Mouse (Mus musculus) frontal cortex, postnatal 14 days (tissue): ENCODE data around the gene Retreg3.
"Not testable (repeated sequence)": the region's sequence is repeated elsewhere in the genome, so short reads cannot be mapped to it uniquely, and the experiment has no call there.

Source experiments
- DNase-seq, 2 experiments: peaks; one replicate each; pipeline ENCODE4 v3.0.0; 2022; ENCODE audit warnings: low spot score in 2 of 2

Retreg3 gene

GRCm38 (mm10) chr11:101148751-101149150 is 29.1 kb upstream of the Retreg3 start:
- no peak for DNase-seq

DNA sequence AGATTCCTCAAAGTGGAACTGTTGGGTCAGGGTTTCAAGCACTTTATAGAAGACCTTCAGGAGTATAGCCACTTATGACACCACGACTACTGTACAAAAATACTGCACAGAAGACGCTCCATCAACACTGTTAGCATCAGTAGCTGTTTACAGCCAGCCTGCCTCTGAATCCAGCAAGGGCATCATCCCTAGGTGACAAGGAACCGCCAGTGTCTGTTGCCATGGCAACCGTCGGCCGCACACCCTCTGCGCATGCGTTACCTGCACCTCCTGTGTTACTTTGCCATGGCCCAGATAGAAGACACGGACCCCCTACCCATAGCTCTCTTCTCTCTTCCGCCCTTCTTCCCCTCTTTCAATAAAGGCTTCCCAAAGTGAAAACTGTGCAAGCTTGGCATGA is 26.7 kb upstream of the Retreg3 start:
- no peak for DNase-seq

DNA sequence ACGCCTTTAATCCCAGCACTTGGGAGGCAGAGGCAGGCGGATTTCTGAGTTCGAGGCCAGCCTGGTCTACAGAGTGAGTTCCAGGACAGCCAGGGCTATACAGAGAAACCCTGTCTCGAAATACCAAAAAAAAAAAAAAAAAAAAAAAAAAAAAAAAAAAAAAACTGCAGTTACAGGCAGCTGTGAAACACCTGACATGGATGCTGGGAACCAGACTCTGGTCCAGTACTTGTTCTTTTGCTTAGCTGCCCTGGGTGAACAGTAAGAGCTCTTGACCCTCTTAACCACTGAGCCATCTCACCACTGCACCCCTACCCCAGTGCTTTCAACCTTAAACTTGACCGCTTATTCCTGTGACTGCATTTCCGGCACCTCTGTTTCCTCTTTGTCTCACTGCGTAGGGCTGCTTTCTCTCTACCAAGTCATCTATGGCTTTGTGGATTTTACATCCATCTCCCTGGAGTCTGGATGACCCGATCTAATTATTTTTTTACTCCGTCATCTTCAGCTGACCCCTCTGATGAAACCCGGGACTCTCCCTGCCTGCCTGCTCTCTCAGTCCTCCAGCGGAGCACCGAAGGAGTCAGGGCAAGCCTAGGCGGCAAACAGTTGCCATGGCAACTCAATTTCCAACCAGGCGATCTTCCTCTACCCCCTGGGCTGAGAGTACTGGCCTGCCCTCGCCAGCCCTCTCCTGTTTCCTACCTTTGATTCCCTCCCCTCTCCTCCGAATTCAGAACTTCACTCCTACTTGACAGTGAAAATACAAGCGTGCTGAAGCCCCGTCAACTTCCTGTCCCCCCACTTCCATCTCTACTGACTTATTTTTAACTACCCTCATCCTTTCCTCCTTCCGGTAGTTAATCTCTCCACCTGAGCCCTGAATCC is 23.9 kb upstream of the Retreg3 start:
- no peak for DNase-seq

GRCm38 (mm10) chr11:101142215-101142967 is 22.7 kb upstream of the Retreg3 start:
- DNase-seq: no peak

- DNase-seq: no peak
These were observed 21.4 kb upstream of the Retreg3 start for GRCm38 (mm10) chr11:101141088-101141487.

DNA sequence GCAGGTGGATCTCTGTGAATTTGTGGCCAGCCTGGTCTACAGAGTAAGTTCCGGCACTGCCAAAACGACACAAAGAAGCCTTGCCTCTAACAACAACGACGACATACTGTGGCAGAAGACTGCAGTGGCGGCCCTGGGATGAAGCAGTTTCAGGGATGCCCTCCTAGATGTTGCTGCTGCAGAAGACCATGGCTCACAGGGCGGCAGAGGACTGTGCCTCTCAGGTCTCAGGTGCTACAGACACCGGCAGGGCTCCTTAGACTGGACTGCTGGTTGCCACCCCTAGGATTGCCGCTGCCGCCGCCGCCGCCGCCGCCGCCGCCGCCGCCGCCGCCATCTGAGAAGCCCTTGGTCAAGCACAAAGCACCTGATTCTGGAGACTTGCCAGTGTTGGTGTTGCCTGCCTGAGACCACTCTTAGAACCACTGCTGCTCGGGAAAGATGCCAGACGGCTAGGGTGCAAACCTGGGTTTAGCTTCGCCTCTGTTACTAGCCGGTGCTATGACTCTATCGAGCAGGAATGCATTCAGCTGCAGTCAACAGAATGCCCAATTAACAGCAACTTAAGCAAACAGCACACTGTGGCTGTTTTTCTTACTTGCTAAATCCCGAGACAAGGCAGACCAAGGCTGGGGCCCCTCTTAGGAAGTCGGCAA is 20.6 kb upstream of the Retreg3 start:
- no peak for DNase-seq

DNA sequence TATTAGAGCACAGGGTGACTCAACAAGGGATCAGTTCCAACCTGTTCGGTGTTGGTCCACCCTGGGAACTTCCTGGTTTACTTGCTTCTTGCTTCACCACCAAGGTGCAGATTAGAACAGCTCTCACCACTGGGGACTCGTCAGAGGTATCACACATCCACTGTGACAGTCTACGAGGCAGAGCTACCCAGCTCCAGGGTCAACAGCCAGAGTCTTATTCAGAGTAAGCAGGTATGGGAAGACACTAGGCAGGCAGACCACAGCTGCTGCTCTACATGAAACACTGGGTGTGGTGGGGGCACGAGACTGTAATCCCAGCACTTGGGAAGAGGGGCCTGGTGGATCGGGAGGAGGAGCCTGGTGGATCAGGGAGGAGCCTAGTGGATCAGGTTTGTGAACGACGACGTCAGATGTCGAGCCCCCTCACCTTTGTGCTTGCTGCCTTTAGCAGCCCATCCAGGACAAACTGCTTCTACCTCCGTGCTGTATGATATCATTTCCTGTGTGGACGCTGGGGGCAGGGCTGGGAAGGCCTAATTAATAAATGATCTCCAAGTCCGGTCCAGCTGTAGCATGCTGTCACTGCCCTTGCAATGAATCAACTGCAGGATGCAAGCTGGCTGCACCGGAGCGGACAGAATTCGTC is 19.0 kb upstream of the Retreg3 start:
- no peak for DNase-seq

DNA sequence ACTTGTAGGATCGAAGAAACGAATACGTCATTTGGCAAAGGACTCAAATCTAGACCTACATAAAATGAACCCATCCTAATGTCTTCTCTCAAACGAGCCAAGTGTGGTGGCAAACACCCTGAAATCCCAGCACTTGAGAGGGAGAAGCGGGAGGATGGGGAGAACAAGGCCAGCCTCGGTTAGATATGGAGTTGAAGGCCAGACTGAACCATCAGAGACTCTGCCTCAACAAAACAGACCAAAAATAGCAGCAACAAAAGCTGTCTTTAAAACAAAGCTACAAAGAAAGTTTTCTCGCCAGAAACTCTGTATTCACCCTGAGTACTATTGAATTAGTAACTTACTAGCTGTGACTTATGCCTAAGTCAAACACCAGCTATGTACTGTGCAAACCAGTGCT is 17.3 kb upstream of the Retreg3 start:
- DNase-seq: no peak

GRCm38 (mm10) chr11:101134217-101134865 is 14.6 kb upstream of the Retreg3 start:
- no peak for DNase-seq

DNA sequence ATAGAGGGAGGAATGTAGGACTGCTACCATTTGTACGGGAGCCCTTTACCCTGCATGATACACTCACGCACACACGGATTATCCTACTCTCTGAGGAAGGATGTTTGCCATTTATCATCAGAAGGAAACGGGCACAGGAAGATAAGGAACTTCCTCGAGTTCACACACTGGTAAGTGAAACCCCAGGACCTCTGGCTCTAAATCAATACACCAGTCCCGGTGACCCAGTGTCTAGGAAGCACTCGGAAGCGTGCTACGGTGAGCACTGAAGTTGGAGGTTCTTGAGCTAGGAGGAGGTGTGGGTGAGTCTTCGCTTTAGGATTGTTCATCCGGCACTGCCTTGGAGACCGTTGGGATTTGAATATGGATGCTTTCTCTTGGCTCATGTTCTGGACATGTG is 13.3 kb upstream of the Retreg3 start:
- DNase-seq: no peak

DNA sequence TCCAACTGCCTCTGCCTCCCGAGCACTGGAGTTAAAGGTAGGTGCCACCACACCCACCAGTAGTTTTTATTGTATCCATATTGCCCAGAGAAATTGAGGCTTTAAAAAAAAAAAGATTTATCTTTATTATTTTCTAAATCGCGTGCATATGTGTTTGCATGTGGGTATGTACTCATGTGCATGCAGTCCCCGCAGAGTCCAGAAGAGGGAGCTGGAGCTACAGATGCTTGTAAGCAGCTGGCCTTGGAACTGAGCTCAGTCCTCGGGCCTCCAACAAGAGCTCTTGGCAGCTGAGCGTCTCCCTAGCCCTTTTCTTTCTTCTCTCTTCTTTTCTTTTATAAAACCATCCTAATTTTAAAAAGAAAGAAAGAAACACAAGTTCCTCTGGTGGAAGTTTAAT is 12.0 kb upstream of the Retreg3 start:
- DNase-seq: no peak

DNA sequence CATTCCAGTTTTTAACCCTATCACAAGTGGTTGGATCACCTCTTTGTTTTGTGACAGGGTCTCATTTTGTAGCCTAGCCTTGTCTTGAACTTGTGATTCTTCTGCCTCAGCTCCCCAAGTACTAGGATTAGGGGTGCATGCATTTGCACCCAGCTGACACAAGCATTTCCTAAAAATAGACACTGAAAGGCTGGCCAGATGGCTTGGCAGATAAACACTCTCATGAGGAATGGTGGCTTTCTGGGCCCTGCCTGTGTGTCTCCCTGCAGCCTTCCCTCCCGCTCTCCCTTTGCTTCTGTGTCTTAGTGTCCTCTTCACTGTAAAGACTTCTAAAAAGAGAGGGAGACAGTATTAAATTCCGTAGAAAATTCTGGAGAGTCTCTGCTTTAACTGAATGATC is 11.5 kb upstream of the Retreg3 start:
- no peak for DNase-seq

GRCm38 (mm10) chr11:101130056-101130756 is 10.5 kb upstream of the Retreg3 start:
- no peak for DNase-seq

GRCm38 (mm10) chr11:101128996-101129577 is 9.4 kb upstream of the Retreg3 start:
- DNase-seq: no peak

GRCm38 (mm10) chr11:101127075-101127474 is 7.4 kb upstream of the Retreg3 start:
- DNase-seq: no peak

DNA sequence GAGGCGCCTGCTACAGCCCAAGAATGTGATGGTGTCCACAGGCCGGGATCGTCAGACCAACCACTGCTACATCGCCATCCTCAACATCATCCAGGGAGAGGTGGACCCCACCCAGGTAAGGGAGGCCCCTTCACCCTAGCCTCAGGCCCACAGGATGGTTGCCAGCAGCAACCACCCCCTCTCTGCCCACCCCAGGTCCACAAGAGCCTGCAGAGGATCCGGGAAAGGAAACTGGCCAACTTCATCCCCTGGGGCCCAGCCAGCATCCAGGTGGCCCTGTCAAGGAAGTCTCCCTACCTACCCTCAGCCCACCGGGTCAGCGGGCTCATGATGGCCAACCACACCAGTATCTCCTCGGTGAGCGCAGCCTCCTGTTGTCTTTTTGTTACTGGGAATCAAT is 5.3 kb upstream of the Retreg3 start:
- not testable (repeated sequence) for DNase-seq

DNA sequence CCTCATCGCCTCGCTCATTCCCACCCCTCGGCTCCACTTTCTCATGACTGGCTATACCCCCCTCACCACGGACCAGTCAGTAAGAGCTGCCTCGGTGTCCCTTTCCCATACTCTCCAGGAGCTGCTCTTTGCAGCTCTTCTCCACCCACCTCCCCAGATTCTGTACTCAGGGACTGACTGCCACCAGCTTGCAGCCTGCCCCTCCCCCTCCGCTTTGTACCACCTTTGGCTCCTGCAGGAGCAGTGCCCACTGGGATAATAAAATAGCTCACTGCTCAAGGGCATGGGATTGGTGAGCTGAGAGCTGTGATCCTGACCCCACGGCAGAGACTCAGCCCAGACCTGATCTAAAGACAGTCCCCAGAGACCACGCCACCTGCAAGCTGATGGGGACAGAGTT is 4.8 kb upstream of the Retreg3 start:
- DNase-seq: not testable (repeated sequence)

GRCm38 (mm10) chr11:101120545-101121188 is 974 bp upstream of the Retreg3 start:
- DNase-seq: no peak

DNA sequence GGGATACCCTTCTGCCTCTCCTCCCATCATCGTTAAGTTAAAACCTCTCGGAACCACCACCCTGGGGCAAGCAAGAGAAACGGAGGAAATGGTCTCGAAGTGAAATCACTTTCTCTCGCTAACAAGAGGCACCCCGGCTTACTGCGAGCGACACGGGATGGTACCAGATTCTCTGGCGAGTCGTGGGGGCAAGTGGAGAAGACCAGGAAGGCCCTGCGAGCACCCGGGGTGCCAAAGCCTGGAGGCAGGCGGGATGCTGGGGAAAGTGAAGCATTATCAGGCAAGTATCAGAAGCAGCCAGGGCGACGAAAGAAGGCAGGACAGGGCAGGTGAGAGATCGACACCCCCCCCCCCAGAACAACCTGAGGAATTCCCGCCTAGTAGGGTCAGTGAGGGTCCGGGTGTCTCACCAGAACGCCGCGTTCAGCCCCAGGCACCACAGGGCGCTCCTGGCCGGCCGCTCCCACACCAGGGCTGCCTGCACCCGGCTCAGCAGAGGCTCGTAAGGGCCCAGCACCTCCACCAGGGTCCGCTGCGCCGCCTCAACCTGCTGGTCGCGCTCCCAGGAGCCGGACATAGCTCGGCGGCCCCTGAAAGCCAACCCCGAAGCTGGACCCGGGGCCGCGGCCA is 447 bp downstream of the Retreg3 start:
- DNase-seq: no peak
